Mouse (Mus musculus) heart, embryonic 13.5 days (tissue): ENCODE data around the gene Med29. TPM values are rescaled to one million over a fixed set of nuclear protein-coding genes. Genes with fewer than 3 reads are reported as not detected.

Experiments
- ATAC-seq: fragments of 200-750 bp; cut with Nextera tagmentation; 2 replicates; pipeline ENCODE4 v1.8.0; 2017; ENCODE audit warnings: moderate TSS enrichment; ENCODE audit not compliant: insufficient number of reproducible peaks, low FRiP score, low TSS enrichment; ENCODE audit errors: extremely low read depth
- H3K27ac ChIP-seq: fragments of 300-500 bp; sonication (generic); replicated peaks from 2 replicates; pipeline ENCODE4 v1.5.1; 2015; ENCODE audit warnings: moderate library complexity, mild to moderate bottlenecking, inconsistent platforms
- H3K27me3 ChIP-seq: fragments of 300-500 bp; sonication (generic); replicated peaks from 2 replicates; pipeline ENCODE4 v1.6.1; 2015; ENCODE audit warnings: mild to moderate bottlenecking, inconsistent platforms
- H3K36me3 ChIP-seq: fragments of 300-500 bp; sonication (generic); 2 replicates; pipeline ENCODE4 v1.6.1; 2015; ENCODE audit warnings: mild to moderate bottlenecking, inconsistent platforms
- H3K4me1 ChIP-seq: fragments of 300-500 bp; sonication (generic); 2 replicates; pipeline ENCODE4 v1.6.1; 2015; ENCODE audit warnings: inconsistent platforms
- H3K4me2 ChIP-seq: fragments of 300-500 bp; sonication (generic); 2 replicates; pipeline ENCODE4 v1.6.1; 2015; ENCODE audit warnings: inconsistent platforms, mild to moderate bottlenecking, moderate library complexity
- H3K4me3 ChIP-seq: fragments of 300-500 bp; sonication (generic); 2 replicates; pipeline ENCODE4 v1.5.1; 2015; ENCODE audit warnings: moderate library complexity, mild to moderate bottlenecking, inconsistent platforms
- H3K9ac ChIP-seq: fragments of 300-500 bp; sonication (generic); 2 replicates; pipeline ENCODE4 v1.6.1; 2015; ENCODE audit warnings: inconsistent platforms, mild to moderate bottlenecking, moderate library complexity
- H3K9me3 ChIP-seq: fragments of 300-500 bp; sonication (generic); 2 replicates; pipeline ENCODE4 v1.6.1; 2016; ENCODE audit warnings: inconsistent platforms
- WGBS: fragments of 180-500 bp; shearing (Covaris S2); methylation state at CpG from one replicate; pipeline ENCODE4 v1.1.7; 2015; ENCODE audit warnings: mixed read lengths; 5-methylcytosine and 5-hydroxymethylcytosine counted together
- polyA plus RNA-seq: library from polyadenylated mRNA; unstranded; fragments of >200 nt; fragmentation: Nextera tagmentation; extraction: Ambion mirVana; gene quantifications from 2 replicates; pipeline ENCODE4 v1.2.1, GENCODE M21; 2015

Gene Med29
- polyA plus RNA-seq, 1 experiment from 2014 or later: 49.9 TPM

DNA sequence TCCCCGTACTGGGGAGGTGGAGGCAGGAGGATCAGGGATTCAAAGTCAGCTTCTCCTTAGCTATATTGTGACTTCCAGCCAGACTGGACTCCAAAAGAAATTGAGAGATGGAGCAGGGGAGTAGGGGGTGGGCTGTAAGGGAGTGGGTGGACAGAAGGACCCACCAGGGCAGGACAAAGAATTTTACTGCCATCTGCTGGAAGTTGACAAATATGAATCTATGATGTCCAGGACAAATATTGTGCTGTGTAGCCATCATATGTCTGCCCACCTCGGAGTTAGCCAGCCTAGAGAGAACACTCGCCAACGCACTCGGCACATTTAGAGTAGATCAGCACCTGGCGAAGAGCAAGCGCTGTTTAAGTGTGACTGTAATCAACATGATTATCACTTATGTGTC is 43.9 kb downstream of the Med29 start:
- Histone ChIP-seq H3K4me2 (no peak overlapping the region), H3K9me3 (no peaks in the 10 kb centered on the region), H3K4me1 (peaks cover 19% of the 10 kb centered on the region), H3K36me3 (peaks cover 21% of the 10 kb centered on the region), H3K27me3 (no peaks in the 10 kb centered on the region), H3K4me3 (no peak overlapping the region), H3K27ac (no peak overlapping the region), H3K9ac (no peak overlapping the region)
- 82% methylated on average over 7 of the region's 7 CpGs for WGBS
- no peak for ATAC-seq

DNA sequence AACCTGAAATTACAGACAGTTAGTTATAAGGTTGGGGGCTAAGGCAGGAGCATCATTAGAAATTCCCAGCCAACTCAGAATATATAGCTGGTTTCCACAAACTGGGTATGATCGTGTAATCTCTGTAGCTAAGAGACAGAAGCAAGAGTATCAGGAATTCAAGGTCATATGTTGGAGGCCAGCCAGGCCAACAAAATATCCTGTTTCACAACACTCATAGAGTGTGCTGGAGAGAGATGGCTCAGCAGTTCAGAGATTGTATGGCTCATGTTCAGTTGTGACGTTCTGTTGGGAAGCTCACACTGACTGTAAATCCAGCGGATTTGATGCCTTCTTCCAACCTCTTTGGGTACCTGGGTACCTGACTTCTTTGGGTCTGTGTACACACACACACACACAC is 44.8 kb downstream of the Med29 start:
- H3K4me1 ChIP-seq: peaks cover 19% of the 10 kb centered on the region
- peaks cover 13% of the 10 kb centered on the region for H3K36me3 ChIP-seq
- no peak overlapping the region for H3K4me3 ChIP-seq
- no peak overlapping the region for H3K4me2 ChIP-seq
- H3K9me3 ChIP-seq: no peaks in the 10 kb centered on the region
- no peak overlapping the region for H3K27ac ChIP-seq
- ATAC-seq: no peak
- WGBS: 53% methylated on average over 3 of the region's 3 CpGs
- H3K27me3 ChIP-seq: no peaks in the 10 kb centered on the region
- peak overlapping the region; percentile 45; the same call in 1 of the 2 replicates for H3K9ac ChIP-seq

DNA sequence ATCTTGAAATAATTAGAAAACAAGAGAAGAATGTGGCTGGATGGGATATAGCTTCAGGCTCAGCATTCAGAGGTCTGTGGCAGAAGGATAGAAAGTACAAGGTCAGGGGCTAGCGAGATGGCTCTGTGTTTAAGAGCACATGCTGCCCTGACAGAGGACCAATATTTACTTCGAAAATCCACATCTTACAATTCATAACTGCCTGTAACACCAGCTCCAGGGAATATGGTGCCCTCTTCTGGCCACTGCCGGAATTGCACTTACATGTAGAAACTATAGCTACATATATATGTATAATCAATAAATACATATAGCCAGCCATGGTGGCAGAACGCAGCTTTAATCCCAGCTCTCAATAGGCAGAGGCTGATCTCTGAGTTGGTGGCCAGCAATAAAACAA is 47.9 kb downstream of the Med29 start:
- Histone ChIP-seq H3K4me1 (peaks cover 5% of the 10 kb centered on the region), H3K4me3 (no peak overlapping the region), H3K36me3 (no peaks in the 10 kb centered on the region), H3K9me3 (no peaks in the 10 kb centered on the region), H3K9ac (0 out of 2 replicates have a peak overlapping the region, but pooled peaks have one; percentile 33), H3K27ac (no peak overlapping the region), H3K27me3 (no peaks in the 10 kb centered on the region), H3K4me2 (no peak overlapping the region)
- WGBS: 5% methylated on average over 4 of the region's 4 CpGs
- no peak for ATAC-seq

DNA sequence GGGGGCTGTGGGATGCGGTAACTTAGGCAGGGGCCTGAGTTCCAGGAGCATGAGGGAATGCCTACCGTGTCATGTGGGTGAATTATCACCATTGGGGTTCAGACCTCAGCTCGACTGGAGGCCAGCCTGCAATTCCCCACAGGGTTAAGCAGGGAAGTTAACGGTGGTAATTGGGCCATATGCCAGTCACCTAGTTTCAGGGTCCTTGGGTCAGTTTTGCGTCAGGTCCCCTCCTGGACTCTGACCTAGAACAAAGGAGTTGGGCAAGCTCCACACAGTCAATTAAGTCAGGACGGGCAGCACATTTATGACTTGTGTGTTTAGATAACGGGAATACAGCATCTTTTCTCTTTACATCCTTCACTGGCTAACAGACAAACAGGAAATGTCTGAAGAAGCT is 51.1 kb downstream of the Med29 start:
- 0 out of 2 replicates have a peak overlapping the region, but pooled peaks have one; percentile 10 for H3K9ac ChIP-seq
- H3K36me3 ChIP-seq: no peaks in the 10 kb centered on the region
- H3K9me3 ChIP-seq: no peaks in the 10 kb centered on the region
- no peak overlapping the region for H3K27ac ChIP-seq
- no peak for ATAC-seq
- H3K4me1 ChIP-seq: peaks cover 14% of the 10 kb centered on the region
- H3K27me3 ChIP-seq: no peaks in the 10 kb centered on the region
- H3K4me2 ChIP-seq: no peak overlapping the region
- no peak overlapping the region for H3K4me3 ChIP-seq
- 36% methylated on average over 7 of the region's 7 CpGs for WGBS

DNA sequence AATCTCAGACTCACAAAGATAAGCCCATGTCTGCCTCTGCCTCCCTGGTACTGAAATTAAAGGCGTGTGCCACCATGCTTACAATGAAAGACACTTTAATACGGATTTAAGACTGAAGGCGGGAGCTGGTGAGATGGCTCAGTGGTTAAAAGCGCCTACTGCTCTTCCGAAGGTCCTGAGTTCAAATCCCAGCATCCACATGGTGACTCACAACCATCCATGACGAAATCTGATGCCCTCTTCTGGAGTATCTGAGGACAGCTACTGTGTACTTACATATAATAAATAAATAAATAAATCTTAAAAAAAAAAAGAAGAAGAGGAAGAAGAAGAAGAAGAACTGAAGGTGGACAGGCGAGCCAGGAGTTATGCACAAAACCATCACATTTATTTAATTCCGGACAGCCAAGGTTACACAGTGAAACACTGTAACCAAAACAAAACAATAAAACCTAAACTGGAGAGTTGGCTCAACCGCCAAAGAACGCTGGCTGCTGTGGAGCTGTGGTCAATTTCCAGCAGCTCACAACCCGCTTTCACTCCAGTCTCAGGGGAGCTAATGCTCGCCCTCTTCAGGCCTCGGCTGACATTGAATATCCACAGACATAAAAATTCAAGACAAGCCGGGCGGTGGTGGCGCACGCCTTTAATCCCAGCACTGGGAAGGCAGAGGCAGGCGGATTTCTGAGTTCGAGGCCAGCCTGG is 53.1 kb downstream of the Med29 start:
- Histone ChIP-seq H3K4me2 (peak overlapping the region; percentile 70), H3K4me1 (peaks cover 21% of the 10 kb centered on the region), H3K27ac (peak overlapping the region; percentile 91), H3K9ac (peak overlapping the region; percentile 95), H3K9me3 (no peaks in the 10 kb centered on the region), H3K27me3 (no peaks in the 10 kb centered on the region), H3K36me3 (peaks cover 17% of the 10 kb centered on the region), H3K4me3 (peak overlapping the region; percentile 79)
- whole genome bisulfite sequencing: 74% methylated on average over 19 of the region's 19 CpGs
- no peak for ATAC-seq

DNA sequence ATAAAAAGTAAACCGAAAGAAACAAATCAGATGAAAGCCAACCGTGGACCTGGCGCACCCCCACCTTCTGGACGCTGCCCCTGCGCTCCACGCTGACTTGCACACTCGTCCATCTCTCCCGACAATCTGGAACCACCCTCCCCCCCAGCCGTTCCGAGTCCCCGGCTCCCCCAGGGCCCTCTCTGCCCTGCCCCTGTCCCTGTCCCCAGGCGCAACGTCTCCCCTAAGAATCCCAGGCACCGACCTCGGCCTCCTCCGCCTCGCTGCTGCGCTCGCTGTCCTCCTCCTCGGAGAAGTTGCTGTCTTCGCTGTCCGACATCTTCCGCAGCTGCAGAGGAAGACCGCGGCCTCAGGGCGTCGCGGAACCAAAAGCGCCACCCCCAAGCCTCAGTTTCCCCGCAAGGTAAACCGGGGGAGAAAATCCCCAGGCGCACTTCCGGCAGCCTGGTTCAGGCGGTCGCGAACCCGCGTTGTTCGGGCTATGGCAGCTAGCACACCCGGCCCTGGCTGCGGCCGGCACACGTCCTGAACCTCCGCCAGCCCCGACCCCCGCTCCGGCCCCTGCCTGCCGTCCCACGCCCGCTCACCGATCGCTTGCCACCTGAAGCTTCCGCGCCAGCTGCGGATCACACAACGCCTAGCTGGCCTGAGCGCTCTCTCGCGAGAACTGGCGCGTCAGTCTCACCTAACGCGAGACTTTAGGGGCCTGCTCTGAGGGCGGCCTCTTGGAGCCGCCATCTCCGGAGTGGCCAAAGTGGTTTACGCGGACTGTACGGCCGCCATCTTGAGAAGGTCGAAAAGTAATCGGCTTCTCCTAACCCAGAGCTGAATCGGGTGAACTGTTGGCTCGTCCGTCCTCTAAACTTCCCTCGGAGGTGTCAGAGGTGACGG is 54.2 kb downstream of the Med29 start, which contains the start of gene Supt5:
Gene Supt5 (minus strand): TSS at position 639 of the 891 bp plus-strand sequence.
- Histone ChIP-seq H3K4me1 (peaks cover 21% of the 10 kb centered on the region), H3K9ac (peak within 1 kb of the TSS; percentile 95), H3K4me2 (peak within 1 kb of the TSS; percentile 77), H3K9me3 (no peaks in the 10 kb centered on the region), H3K27ac (peak within 1 kb of the TSS; percentile 91), H3K4me3 (peak within 1 kb of the TSS; percentile 79), H3K27me3 (no peaks in the 10 kb centered on the region), H3K36me3 (peaks cover 24% of the 10 kb centered on the region)
- ATAC-seq: peak; percentile 98
- WGBS: under 1% methylated on average over 77 of the region's 77 CpGs

Other genes starting within 250 kb of the Med29 start
- 81.3 and 86.7 TPM in 2 replicates for gene Fbl, start 223.0 kb downstream of the Med29 start, polyA plus RNA-seq
- 8.8 and 9.0 TPM in 2 replicates for gene Dyrk1b, start 213.2 kb downstream of the Med29 start, polyA plus RNA-seq
- gene Eid2, start 124.8 kb downstream of the Med29 start, polyA plus RNA-seq: 1.1 and 1.2 TPM in 2 replicates
- 7.4 and 7.6 TPM in 2 replicates for gene Eid2b, start 115.0 kb downstream of the Med29 start, polyA plus RNA-seq
- gene Selenov, start 101.5 kb downstream of the Med29 start, polyA plus RNA-seq: not detected in 2 replicates
- gene Dll3, start 90.5 kb downstream of the Med29 start, polyA plus RNA-seq: 0.05 and 0.19 TPM in 2 replicates
- 114 and 131 TPM in 2 replicates for gene Timm50, start 80.6 kb downstream of the Med29 start, polyA plus RNA-seq
- 60.1 and 62.3 TPM in 2 replicates for gene Supt5, start 54.0 kb downstream of the Med29 start, polyA plus RNA-seq
- gene Rps16, start 42.1 kb downstream of the Med29 start, polyA plus RNA-seq: 599 and 651 TPM in 2 replicates
- 43.5 and 49.3 TPM in 2 replicates for gene Plekhg2, start 20.1 kb downstream of the Med29 start, polyA plus RNA-seq
- gene Zfp36, start 12.5 kb downstream of the Med29 start, polyA plus RNA-seq: 11.9 and 13.6 TPM in 2 replicates
- 73.4 and 75.1 TPM in 2 replicates for gene Paf1, start 243 bp upstream of the Med29 start, polyA plus RNA-seq
- 6.9 and 8.4 TPM in 2 replicates for gene Gmfg, start 44.7 kb upstream of the Med29 start, polyA plus RNA-seq
- 0.94 and 1.1 TPM in 2 replicates for gene Lrfn1, start 59.3 kb upstream of the Med29 start, polyA plus RNA-seq
- gene Ifnl2, start 117.7 kb upstream of the Med29 start, polyA plus RNA-seq: not detected in 2 replicates
- not detected in 2 replicates for gene Ifnl3, start 130.1 kb upstream of the Med29 start, polyA plus RNA-seq
- gene Sycn, start 148.2 kb upstream of the Med29 start, polyA plus RNA-seq: not detected in 2 replicates
- gene Nccrp1, start 154.5 kb upstream of the Med29 start, polyA plus RNA-seq: not detected in 2 replicates
- 18.7 and 23.3 TPM in 2 replicates for gene Samd4b, start 205.4 kb upstream of the Med29 start, polyA plus RNA-seq
- gene Pak4, start 205.5 kb upstream of the Med29 start, polyA plus RNA-seq: 27.9 and 30.5 TPM in 2 replicates
- gene Acp7, start 238.6 kb upstream of the Med29 start, polyA plus RNA-seq: not detected in 2 replicates